Mouse (Mus musculus) embryonic facial prominence, embryonic 11.5 days (tissue): ENCODE data around the gene Ddx41. TPM values are rescaled to one million over a fixed set of nuclear protein-coding genes. Genes with fewer than 3 reads are reported as not detected.

ENCODE experiments used
- microRNA-seq: library from miRNA; unstranded; fragments of <30 nt; microRNA quantifications from one replicate; pipeline ENCODE4, GENCODE M21; 2016; ENCODE audit warnings: borderline number of aligned reads
- polyA plus RNA-seq: library from polyadenylated mRNA; unstranded; fragments of >200 nt; fragmentation: Nextera tagmentation; extraction: Ambion mirVana; gene quantifications from 2 replicates; pipeline ENCODE4 v1.2.1, GENCODE M21; 2014

Ddx41 gene
- polyA plus RNA-seq, 1 experiment from 2014 or later: 77.7 TPM

Small RNAs within 50 kb of the gene (microRNA-seq; reads per million reads assigned to microRNA genes)
- gene Mir6945: 3.3 reads per million

Other genes with a start within 250 kb of the Ddx41 start
- gene Prelid1, start 216.2 kb downstream of the Ddx41 start, polyA plus RNA-seq: 405 and 441 TPM in 2 replicates
- 84.8 and 104 TPM in 2 replicates for gene Rab24, start 214.7 kb downstream of the Ddx41 start, polyA plus RNA-seq
- 24.1 and 27.1 TPM in 2 replicates for gene Mxd3, start 206.8 kb downstream of the Ddx41 start, polyA plus RNA-seq
- gene Lman2, start 173.9 kb downstream of the Ddx41 start, polyA plus RNA-seq: 78.1 and 81.8 TPM in 2 replicates
- gene Rgs14, start 166.9 kb downstream of the Ddx41 start, polyA plus RNA-seq: 0.53 and 0.56 TPM in 2 replicates
- gene Slc34a1, start 138.5 kb downstream of the Ddx41 start, polyA plus RNA-seq: 0.14 TPM in 1 of 2 replicates, not detected in the other
- gene Pfn3, start 121.4 kb downstream of the Ddx41 start, polyA plus RNA-seq: not detected in 2 replicates
- gene F12, start 109.9 kb downstream of the Ddx41 start, polyA plus RNA-seq: not detected in 2 replicates
- gene Grk6, start 91.6 kb downstream of the Ddx41 start, polyA plus RNA-seq: 50.4 and 59.7 TPM in 2 replicates
- gene Prr7, start 72.4 kb downstream of the Ddx41 start, polyA plus RNA-seq: 1.7 TPM in 2 replicates
- 231 and 252 TPM in 2 replicates for gene Dbn1, start 48.5 kb downstream of the Ddx41 start, polyA plus RNA-seq
- gene Pdlim7, start 23.0 kb downstream of the Ddx41 start, polyA plus RNA-seq: 124 and 136 TPM in 2 replicates
- 1.0 and 1.3 TPM in 2 replicates for gene Dok3, start 7.4 kb downstream of the Ddx41 start, polyA plus RNA-seq
- 36.7 and 37.0 TPM in 2 replicates for gene Fam193b, start 34.5 kb upstream of the Ddx41 start, polyA plus RNA-seq
- gene Tmed9, start 37.1 kb upstream of the Ddx41 start, polyA plus RNA-seq: 55.6 and 57.8 TPM in 2 replicates
- 14.2 and 16.3 TPM in 2 replicates for gene B4galt7, start 63.2 kb upstream of the Ddx41 start, polyA plus RNA-seq
- 62.3 and 66.1 TPM in 2 replicates for gene Caml, start 86.3 kb upstream of the Ddx41 start, polyA plus RNA-seq
- gene Ddx46, start 98.4 kb upstream of the Ddx41 start, polyA plus RNA-seq: 54.1 and 58.0 TPM in 2 replicates
- gene B230219D22Rik, start 156.5 kb upstream of the Ddx41 start, polyA plus RNA-seq: 78.3 and 82.0 TPM in 2 replicates
- gene Txndc15, start 178.0 kb upstream of the Ddx41 start, polyA plus RNA-seq: 97.6 and 99.6 TPM in 2 replicates
- 40.8 and 44.7 TPM in 2 replicates for gene Pcbd2, start 190.7 kb upstream of the Ddx41 start, polyA plus RNA-seq
- gene Catsper3, start 247.9 kb upstream of the Ddx41 start, polyA plus RNA-seq: not detected in 2 replicates